Mouse (Mus musculus) Patski (cell line): ENCODE results near the gene Gxylt2. TPM values are rescaled to one million over a fixed set of nuclear protein-coding genes. Genes with fewer than 3 reads are reported as not detected.
A peak's percentile ranks its signal among the peaks of the same experiment; 100 is the strongest.

Experiments
- ATAC-seq: fragments of 100-300 bp; one replicate; pipeline ENCODE4 v1.8.0; 2021
- CTCF ChIA-PET: fragments of 350-600 bp; sonication (Branson Sonifier 250); formaldehyde crosslinking; loops from one replicate; lab custom pipeline; 2022; ENCODE audit warnings: inconsistent platforms; lab: Charles Lee
- POLR2A ChIA-PET: fragments of 350-600 bp; sonication (Branson Sonifier 250); formaldehyde crosslinking; loops from one replicate; lab custom pipeline; 2022; ENCODE audit warnings: antibody characterized with exemption, inconsistent platforms; lab: Charles Lee
- DNase-seq: peaks from one replicate; pipeline ENCODE4 v3.0.0-alpha.2; 2011; ENCODE audit warnings: low read depth, low spot score
- H3K27me3 ChIP-seq: fragments of 371-371 bp; one replicate; pipeline ENCODE4 v1.5.1; 2021
- CTCF ChIP-seq: fragments of 100-300 bp; IDR thresholded peaks from one replicate; pipeline ENCODE4 v1.5.1; 2021
- in situ Hi-C: fragments of 300-500 bp; cut with MboI; formaldehyde crosslinking; loops from 3 replicates; pipeline ENCODE4 v1.11.1; 2018; ENCODE audit warnings: low pct_unique_long_range_greater_than_20kb, mixed read lengths
- polyA plus RNA-seq: library from polyadenylated mRNA; unstranded; gene quantifications from one replicate; pipeline ENCODE4 v1.2.3, GENCODE M21; 2021

The Gxylt2 gene
- polyA plus RNA-seq, 1 experiment from 2014 or later, result 96.2 TPM

- DNase-seq (no peak), ATAC-seq (no peak)
- TF ChIP-seq CTCF, result no peak
- CTCF ChIA-PET, result interaction anchor here (0.9 kb wide), 1 partner anchor 15 kb away, joined by 3 read pairs; no protein-coding TSS in a partner anchor
- in situ Hi-C loops, result no loop called here
- POLR2A ChIA-PET, result interaction anchor here (0.7 kb wide), 1 partner anchor 29 kb away, joined by 3 read pairs; the partner anchor contains the start of gene Gxylt2
- no peaks in the 10 kb centered on the region for H3K27me3 ChIP-seq
Measured at GRCm38 (mm10) chr6:100676461-100676860, 28.1 kb upstream of the Gxylt2 start.

GRCm38 (mm10) chr6:100678636-100679035 lies 25.9 kb upstream of the Gxylt2 start:
- no peaks in the 10 kb centered on the region for H3K27me3 ChIP-seq
- POLR2A ChIA-PET, result no interaction called here
- ATAC-seq (no peak), DNase-seq (no peak)
- TF ChIP-seq CTCF, result no peak
- in situ Hi-C loops, result no loop called here
- CTCF ChIA-PET, result no interaction called here

- no peak for TF ChIP-seq CTCF
- DNase-seq (no peak), ATAC-seq (no peak)
- CTCF ChIA-PET, result interaction anchor here (1.0 kb wide), 1 partner anchor 13 kb away, joined by 3 read pairs; no protein-coding TSS in a partner anchor
- in situ Hi-C loops, result no loop called here
- POLR2A ChIA-PET, result no interaction called here
- no peaks in the 10 kb centered on the region for H3K27me3 ChIP-seq
Measured at GRCm38 (mm10) chr6:100686341-100686740, 18.2 kb upstream of the Gxylt2 start.

GRCm38 (mm10) chr6:100699986-100700385 lies 4.5 kb upstream of the Gxylt2 start:
- CTCF ChIA-PET, result no interaction called here
- POLR2A ChIA-PET, result interaction anchor here (0.6 kb wide), 1 partner anchor 176 kb away, joined by 3 read pairs; no protein-coding TSS in a partner anchor
- TF ChIP-seq CTCF, result no peak
- no peaks in the 10 kb centered on the region for H3K27me3 ChIP-seq
- DNase-seq (no peak), ATAC-seq (no peak)
- in situ Hi-C loops, result loop anchor here (10.0 kb wide), 1 partner anchor 135 kb away; the partner anchor contains the start of gene Ppp4r2

GRCm38 (mm10) chr6:100700774-100701173 lies 3.8 kb upstream of the Gxylt2 start:
- no peak for ATAC-seq

GRCm38 (mm10) chr6:100704197-100704573 lies 349 bp upstream of the Gxylt2 start:
- DNase-seq, result no peak
- in situ Hi-C loops, result loop anchor here (10.0 kb wide), 1 partner anchor 131 kb away; the partner anchor contains the start of gene Ppp4r2
- POLR2A ChIA-PET, result interaction anchor here (1.4 to 1.7 kb wide), 3 partner anchors 19 to 29 kb away, joined by 4 to 7 read pairs (median 4); no protein-coding TSS in a partner anchor
- no peaks in the 10 kb centered on the region for H3K27me3 ChIP-seq
- TF ChIP-seq CTCF, result no peak
- ATAC-seq, result no peak
- CTCF ChIA-PET, result interaction anchor here (2.4 kb wide), 1 partner anchor 29 kb away, joined by 6 read pairs; no protein-coding TSS in a partner anchor

More at GRCm38 (mm10) chr6:100700774-100701173, 3.8 kb upstream of the Gxylt2 start:
- CTCF ChIA-PET, result no interaction called here
- no peak for DNase-seq
- in situ Hi-C loops, result loop anchor here (10.0 kb wide), 1 partner anchor 134 kb away; the partner anchor contains the start of gene Ppp4r2
- POLR2A ChIA-PET, result no interaction called here
- TF ChIP-seq CTCF, result no peak
- H3K27me3 ChIP-seq, result no peaks in the 10 kb centered on the region

- in situ Hi-C loops, result loop anchor here (5.0 to 10.0 kb wide), 3 partner anchors 33 to 129 kb away; partner anchors contain the start of genes Ppp4r2 and Shq1
- no peak for ATAC-seq
- CTCF ChIA-PET, result interaction anchor here (2.0 to 2.4 kb wide), 2 partner anchors 30 to 33 kb away, joined by 6 to 13 read pairs; partner anchors contain the start of gene Shq1
- no peak for TF ChIP-seq CTCF
- H3K27me3 ChIP-seq, result no peaks in the 10 kb centered on the region
- DNase-seq, result no peak
- POLR2A ChIA-PET, result interaction anchor here (1.0 to 1.7 kb wide), 6 partner anchors 19 to 58 kb away, joined by 3 to 7 read pairs (median 4); no protein-coding TSS in a partner anchor
Measured at GRCm38 (mm10) chr6:100705366-100705811, 855 bp downstream of the Gxylt2 start.

- in situ Hi-C loops, result loop anchor here (5.0 to 10.0 kb wide), 3 partner anchors 35 to 128 kb away; partner anchors contain the start of genes Ppp4r2 and Shq1
- ATAC-seq, result no peak
- no peak for TF ChIP-seq CTCF
- CTCF ChIA-PET, result interaction anchor here (0.8 to 1.1 kb wide), 2 partner anchors 10 to 33 kb away, joined by 3 read pairs; no protein-coding TSS in a partner anchor
- DNase-seq, result no peak
- POLR2A ChIA-PET, result no interaction called here
- H3K27me3 ChIP-seq, result no peaks in the 10 kb centered on the region
Measured at GRCm38 (mm10) chr6:100706861-100707260, 2.3 kb downstream of the Gxylt2 start.

GRCm38 (mm10) chr6:100707557-100707956 lies 3.0 kb downstream of the Gxylt2 start:
- POLR2A ChIA-PET, result no interaction called here
- TF ChIP-seq CTCF, result no peak
- DNase-seq (no peak), ATAC-seq (peak; percentile 25)
- CTCF ChIA-PET, result interaction anchor here (0.8 to 2.8 kb wide), 3 partner anchors 9 to 35 kb away, joined by 3 to 15 read pairs (median 3); no protein-coding TSS in a partner anchor
- H3K27me3 ChIP-seq, result no peaks in the 10 kb centered on the region
- in situ Hi-C loops, result loop anchor here (5.0 to 10.0 kb wide), 3 partner anchors 35 to 127 kb away; partner anchors contain the start of genes Ppp4r2 and Shq1

GRCm38 (mm10) chr6:100708248-100708647 lies 3.7 kb downstream of the Gxylt2 start:
- CTCF ChIA-PET, result interaction anchor here (0.7 to 2.8 kb wide), 4 partner anchors 9 to 502 kb away, joined by 3 to 15 read pairs (median 3); no protein-coding TSS in a partner anchor
- TF ChIP-seq CTCF, result no peak
- DNase-seq (no peak), ATAC-seq (no peak)
- H3K27me3 ChIP-seq, result no peaks in the 10 kb centered on the region
- POLR2A ChIA-PET, result no interaction called here
- in situ Hi-C loops, result loop anchor here (5.0 to 10.0 kb wide), 3 partner anchors 36 to 127 kb away; partner anchors contain the start of genes Ppp4r2 and Shq1
